Mouse (Mus musculus): ENCODE results near the gene Nek3.

The Nek3 gene

DNA sequence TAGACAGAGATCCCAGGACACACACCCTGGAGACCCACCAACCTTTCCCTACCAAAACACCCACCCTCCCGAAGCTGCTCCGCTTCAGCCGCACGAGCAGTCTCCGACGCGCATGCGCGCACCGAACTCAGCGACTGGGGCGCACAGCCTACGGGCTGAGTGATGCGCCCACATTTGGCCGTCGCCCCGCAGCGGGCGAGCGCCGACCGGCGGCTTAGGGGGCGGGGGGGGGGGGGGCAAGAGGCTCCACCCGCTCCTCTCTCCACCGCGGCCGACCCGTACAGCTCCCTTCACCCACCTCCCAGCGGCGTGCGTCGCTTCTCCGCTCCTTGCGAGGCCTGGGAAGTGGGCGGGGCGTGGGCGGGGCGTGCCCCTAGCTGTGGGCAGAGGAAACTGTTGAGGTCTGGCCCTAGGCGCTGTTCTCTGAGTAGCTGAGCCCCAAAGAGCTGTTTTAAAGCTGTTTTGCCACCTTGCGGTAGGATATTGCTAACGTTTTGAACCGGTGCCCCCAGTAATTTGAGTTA is at the start of gene Nek3:
TSS of gene Nek3 (minus strand) at position 356 of the 524 bp plus-strand sequence.
- 1% methylated on average over 42 of the region's 43 CpGs for WGBS

- WGBS: 96% methylated on average over 10 of the region's 10 CpGs
These were observed 48.6 kb upstream of the Nek3 start for GRCm38 (mm10) chr8:22214826-22215225.

DNA sequence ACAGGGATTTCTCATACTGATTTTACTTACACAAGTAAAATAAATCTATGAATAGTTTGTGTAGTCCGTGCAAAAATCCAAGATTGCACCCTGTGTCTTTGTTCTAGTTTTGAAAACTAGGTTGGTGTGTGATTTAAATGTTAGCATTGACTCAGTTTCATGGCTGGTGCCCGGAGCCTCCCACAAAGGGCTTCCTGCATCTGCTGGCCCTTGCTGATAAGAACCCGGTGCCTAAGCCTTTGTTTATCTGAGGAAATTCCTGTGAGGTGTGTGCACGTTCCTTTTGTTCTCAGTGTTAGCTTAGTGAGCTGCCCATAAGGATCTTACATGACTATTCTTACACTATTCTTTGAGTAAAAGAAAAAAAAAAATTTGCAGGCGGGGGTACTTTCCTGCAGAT is 42.8 kb upstream of the Nek3 start:
- WGBS: 65% methylated on average over 5 of the region's 5 CpGs

GRCm38 (mm10) chr8:22207535-22207934 is 41.3 kb upstream of the Nek3 start:
- 72% methylated on average over 4 of the region's 4 CpGs for WGBS

GRCm38 (mm10) chr8:22199481-22199880 is 33.2 kb upstream of the Nek3 start:
- 98% methylated on average over 8 of the region's 8 CpGs for WGBS

- 70% methylated on average over 6 of the region's 6 CpGs for WGBS
These were observed 31.7 kb upstream of the Nek3 start for GRCm38 (mm10) chr8:22197914-22198313.

DNA sequence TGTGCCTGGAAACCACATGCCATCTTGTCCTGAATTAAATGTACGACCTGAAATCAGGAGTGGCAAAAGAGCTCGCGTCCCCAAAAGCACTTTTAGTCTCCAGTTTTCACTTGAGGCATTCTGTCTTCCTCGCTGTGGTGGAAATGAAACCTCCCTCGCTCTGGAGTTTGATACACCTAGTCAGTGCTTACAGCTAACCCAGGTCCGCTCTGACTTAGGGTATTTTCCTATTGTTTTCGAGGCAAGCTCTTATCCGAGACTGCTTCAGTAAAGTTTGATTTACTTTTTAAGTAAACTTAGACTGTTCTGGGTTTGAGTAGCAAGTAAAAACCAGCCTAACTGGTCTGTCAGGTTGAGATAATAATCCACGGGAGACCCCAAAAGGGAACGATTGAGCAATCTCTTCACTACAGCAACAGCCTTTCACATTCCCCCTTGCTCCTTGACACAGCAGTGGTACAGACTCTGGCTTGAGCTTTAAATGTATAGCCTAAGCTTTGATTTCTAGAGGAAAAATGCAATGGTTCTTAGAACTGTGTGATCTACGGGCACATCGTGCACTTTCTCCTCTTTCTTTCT is 27.3 kb upstream of the Nek3 start:
- 8% methylated on average over 12 of the region's 12 CpGs for WGBS

DNA sequence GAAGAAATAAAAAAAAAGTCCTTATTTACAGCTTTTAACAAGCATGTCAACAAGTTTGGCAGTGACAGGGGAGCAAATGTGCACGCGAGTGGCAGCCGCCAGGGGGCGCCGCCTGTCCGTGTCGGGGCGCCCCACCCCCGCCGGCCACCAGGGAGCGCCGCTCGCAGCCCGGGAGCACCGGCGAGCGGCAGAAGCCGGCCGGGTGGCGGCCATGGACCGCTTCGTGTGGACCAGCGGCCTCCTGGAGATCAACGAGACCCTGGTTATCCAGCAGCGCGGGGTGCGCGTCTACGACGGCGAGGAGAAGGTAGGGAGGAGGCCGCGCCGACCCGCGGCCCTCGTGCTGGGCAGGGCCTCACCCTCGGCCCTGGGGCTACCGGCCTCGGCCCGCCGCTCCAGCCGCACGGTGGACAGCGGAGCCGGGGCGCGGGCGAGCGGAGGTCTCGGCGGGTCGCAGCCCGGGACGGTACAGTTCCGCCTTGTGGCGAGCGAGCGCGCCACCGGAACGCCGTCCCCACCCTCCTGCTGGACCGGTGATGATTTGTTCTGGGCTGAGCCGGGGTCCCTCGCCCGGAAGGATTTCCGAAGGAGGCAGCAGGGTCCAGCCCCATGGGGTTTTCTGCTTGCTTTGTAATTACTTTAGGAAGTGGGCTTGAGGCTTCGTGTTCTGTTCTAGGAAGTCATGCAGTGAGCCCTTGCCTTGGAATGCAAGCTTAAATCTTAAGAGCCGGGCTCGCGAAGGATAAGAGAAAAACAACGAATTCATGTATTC is 26.6 kb upstream of the Nek3 start, which contains the start of gene Vps36:
TSS of gene Vps36 (plus strand) at position 150 of the 772 bp plus-strand sequence.
- under 1% methylated on average over 73 of the region's 73 CpGs for WGBS

GRCm38 (mm10) chr8:22185431-22186397 is 19.5 kb upstream of the Nek3 start, which contains the start of gene Ckap2:
Ckap2 (minus strand) TSS chr8:22185819.
- WGBS: 2% methylated on average over 63 of the region's 63 CpGs

DNA sequence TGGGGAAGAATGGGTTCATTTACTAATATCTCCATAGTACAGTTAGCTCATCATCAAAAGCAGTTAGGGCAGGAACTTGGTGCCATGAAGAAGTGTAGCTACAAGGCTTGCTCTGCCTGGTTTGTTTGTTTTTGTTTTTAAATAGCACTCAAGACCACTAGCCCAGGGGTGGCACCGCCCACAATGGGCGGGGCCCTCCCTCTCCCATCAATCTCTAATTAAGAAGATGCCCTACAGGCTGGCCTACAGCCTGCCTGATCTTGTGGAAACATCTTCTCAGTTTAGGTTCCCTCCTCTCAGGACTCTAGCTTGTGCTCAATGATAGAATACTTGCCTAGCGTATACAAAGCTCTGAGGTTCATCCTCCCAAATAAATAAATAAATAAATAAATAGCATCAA is 18.6 kb upstream of the Nek3 start:
- 6% methylated on average over 3 of the region's 3 CpGs for WGBS

DNA sequence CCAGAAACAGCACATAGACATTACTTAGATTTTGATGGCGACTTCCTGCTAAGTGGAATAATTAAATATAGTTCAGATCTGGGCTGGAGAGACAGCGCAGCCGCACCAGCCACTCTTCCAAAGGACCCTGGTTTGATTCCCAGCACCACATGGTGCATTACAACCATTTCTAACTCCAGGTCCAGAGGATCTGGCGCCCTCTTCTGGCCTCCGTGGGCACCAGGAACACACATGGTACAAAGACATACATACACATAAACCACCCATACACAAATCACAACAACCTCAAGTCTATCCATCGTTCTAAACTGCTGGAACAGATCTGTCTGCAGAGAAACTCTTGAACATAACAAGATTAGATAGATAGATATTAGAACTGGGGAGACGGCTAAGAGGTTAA is 9.7 kb upstream of the Nek3 start:
- 98% methylated on average over 7 of the region's 7 CpGs for WGBS

DNA sequence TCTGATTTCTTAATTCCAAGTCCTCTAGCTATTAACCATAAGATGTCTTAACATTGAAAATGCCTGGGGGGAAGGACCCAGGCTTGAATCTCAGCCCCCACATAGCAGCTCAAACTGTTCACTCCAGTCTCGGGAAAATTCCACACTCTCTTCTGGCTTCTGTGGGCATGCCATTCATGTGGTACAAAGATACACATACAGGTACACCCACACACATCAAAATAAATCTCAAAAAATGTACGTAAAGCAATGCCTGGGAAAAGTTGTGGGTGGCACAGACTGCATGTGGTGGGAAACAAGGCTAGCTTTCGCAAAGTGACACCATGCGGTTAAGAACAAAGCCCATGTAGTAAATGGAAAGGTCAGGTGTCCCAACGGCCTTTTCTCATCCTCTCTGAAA is 2.9 kb upstream of the Nek3 start:
- WGBS: 55% methylated on average over 5 of the region's 5 CpGs

GRCm38 (mm10) chr8:22165251-22166079 is 770 bp downstream of the Nek3 start:
- 41% methylated on average over 10 of the region's 10 CpGs for WGBS

- 97% methylated on average over 10 of the region's 10 CpGs for WGBS
These were observed 1.8 kb downstream of the Nek3 start for GRCm38 (mm10) chr8:22164431-22164830.

- WGBS: 85% methylated on average over 8 of the region's 8 CpGs
These were observed 4.0 kb downstream of the Nek3 start for GRCm38 (mm10) chr8:22162206-22162605.

GRCm38 (mm10) chr8:22150345-22150663 is 15.9 kb downstream of the Nek3 start:
- WGBS: 43% methylated on average over 3 of the region's 3 CpGs

DNA sequence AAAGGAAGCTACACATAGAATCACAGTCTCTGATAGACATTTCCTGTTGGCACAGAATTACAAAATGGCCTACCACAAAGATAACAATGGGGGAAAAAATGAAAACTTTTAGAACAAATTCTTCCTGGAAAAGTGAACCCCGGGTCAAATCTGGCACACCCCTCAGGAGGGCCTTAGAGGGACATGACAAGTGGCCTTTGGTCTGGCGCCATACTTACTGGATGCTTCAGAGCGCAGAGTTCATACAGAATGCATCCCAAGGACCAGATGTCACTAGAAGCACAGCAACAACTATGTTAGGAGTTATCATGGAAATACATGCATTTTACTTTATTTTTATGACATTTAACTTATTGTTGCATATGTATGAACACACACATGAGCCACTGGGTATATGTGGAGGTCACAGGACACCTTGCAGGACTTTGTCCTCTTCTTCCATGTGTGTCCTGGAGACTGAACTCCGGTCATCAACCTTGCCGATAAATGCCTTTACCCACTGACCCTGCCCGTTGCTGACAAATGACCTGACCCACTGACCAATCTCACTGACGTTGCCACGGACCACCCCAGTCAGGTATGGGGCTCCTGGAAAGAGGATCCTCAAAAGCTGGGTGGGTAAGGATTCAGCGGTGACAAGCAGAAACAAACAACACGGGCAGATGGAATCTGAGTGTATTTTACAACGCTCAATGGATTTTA is 16.4 kb downstream of the Nek3 start:
- WGBS: 86% methylated on average over 11 of the region's 11 CpGs

- WGBS: 93% methylated on average over 7 of the region's 7 CpGs
These were observed 17.9 kb downstream of the Nek3 start for GRCm38 (mm10) chr8:22148367-22148740.

- WGBS: 82% methylated on average over 9 of the region's 9 CpGs
These were observed 18.4 kb downstream of the Nek3 start for GRCm38 (mm10) chr8:22147706-22148366.

GRCm38 (mm10) chr8:22145831-22146230 is 20.4 kb downstream of the Nek3 start:
- WGBS: 90% methylated on average over 6 of the region's 6 CpGs

Measured in cerebral cortex, adult 2 months (tissue).